Mouse (Mus musculus) heart, adult 8-10 months (tissue): ENCODE measurements at regions not wholly inside any gene's neighbourhood (a gene's known extent, or its start where the extent isn't known, plus 50 kb on each side); places are given as distances from the start of the nearest gene placed in this dataset.

Source experiments
- DNase-seq: peaks from one replicate; pipeline ENCODE4 v3.0.0; 2022; ENCODE audit warnings: low spot score

DNA sequence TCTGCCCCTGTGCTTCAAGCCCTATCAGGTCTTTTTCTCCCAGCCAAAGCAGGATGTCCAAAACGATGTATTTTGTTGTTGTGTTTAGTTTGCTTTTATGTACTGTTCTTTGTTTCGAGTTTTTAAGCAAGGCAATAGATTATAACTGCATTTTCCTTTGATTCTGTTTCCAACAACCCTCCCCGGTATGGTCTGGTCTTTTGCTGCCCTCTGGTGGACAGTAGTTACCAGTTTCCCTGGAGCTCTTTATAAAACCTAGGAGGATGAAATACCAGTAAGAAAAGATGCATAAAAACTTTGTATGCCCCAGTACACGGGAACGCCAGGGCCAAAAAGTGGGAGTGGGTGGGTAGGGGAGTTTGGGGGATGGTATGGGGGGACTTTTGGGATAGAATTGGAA, 73.9 kb upstream of the Itm2a start:
- DNase-seq = peak; percentile 0

- no peak for DNase-seq
Observed at GRCm38 (mm10) chrX:107469242-107469641, 66.1 kb upstream of the Itm2a start.
